23 mouse cellular contexts compared by ENCODE assay signal in genomic region chr5:92245483-92245882, GRCm38 (mm10). TPM values are rescaled to one million over a fixed set of nuclear protein-coding genes. Genes with fewer than 3 reads are reported as not detected.
DNase-seq lines count a peak whose midpoint lies in the region; ATAC-seq and TF ChIP-seq lines count a peak whose summit lies in the region.
"Had no signal": no experiment of that assay in that cellular context is flagged by ENCODE, and none has a peak within 500 bp of the region (broad histone marks: within the 10 kb centered on the region; RNA-seq: fewer than 3 reads in every experiment).

No protein-coding gene starts in this region.

- H3K27me3 ChIP-seq in MEL (ENCODE audit: control insufficient read depth in 1 of 2, insufficient read depth in 2 of 2, low read length in 2 of 2), result no peaks in the 10 kb centered on the region
- H3K27me3 ChIP-seq: embryonic facial prominence, embryonic 15.5 days; forebrain, embryonic 12.5 days; kidney, embryonic 15.5 days; lung, embryonic 15.5 days had no signal

- H3K9me3 ChIP-seq in MEL (replicated peaks; ENCODE audit: insufficient read depth, low read length), result no peaks in the 10 kb centered on the region
- H3K9me3 ChIP-seq: forebrain, embryonic 12.5 days; lung, embryonic 15.5 days had no signal

- H3K79me2 ChIP-seq in MEL (ENCODE audit: control insufficient read depth, insufficient read depth, low read length, poor library complexity), result no peaks in the 10 kb centered on the region

- no peak for TF ChIP-seq POLR2A in MEL (IDR thresholded peaks at IDR 0.05; ENCODE audit: control insufficient read depth in 1 of 2, insufficient read depth in 1 of 2, low read depth in 1 of 2, low read length in 2 of 2, poor library complexity in 1 of 2)

- peak overlapping the region; percentile 69 for H3K27ac ChIP-seq in MEL (ENCODE audit: control insufficient read depth, low read depth, low read length)
- H3K27ac ChIP-seq: embryonic facial prominence, embryonic 15.5 days; forebrain, embryonic 12.5 days; heart, adult 2 months; hindbrain, postnatal 0 days; kidney, embryonic 15.5 days; layer of hippocampus, adult 2 months; lung, embryonic 15.5 days had no signal

- TF ChIP-seq CTCF in MEL (IDR thresholded peaks at IDR 0.05 in 2 of 3, conservative IDR thresholded peaks at IDR 0.05 in 1 of 3; ENCODE audit: control insufficient read depth in 1 of 3, insufficient read depth in 1 of 3, low read depth in 2 of 3, low read length in 3 of 3, poor library complexity in 1 of 3, severe bottlenecking in 1 of 3), result no peak

- no peak for TF ChIP-seq RAD21 in MEL (IDR thresholded peaks at IDR 0.05; ENCODE audit: low read depth, low read length)

- peak overlapping the region; percentile 8 to 29; a peak in 3 of 4 replicates for H3K4me3 ChIP-seq in MEL (ENCODE audit: control insufficient read depth in 1 of 2, insufficient read depth in 1 of 2, low read depth in 2 of 2, low read length in 2 of 2)
- H3K4me3 ChIP-seq: embryonic facial prominence, embryonic 15.5 days; forebrain, embryonic 12.5 days; heart, adult 2 months; kidney, embryonic 15.5 days; layer of hippocampus, adult 2 months; lung, embryonic 15.5 days had no signal

- peak; percentile 84 to 90 for TF ChIP-seq EP300 in MEL (IDR thresholded peaks at IDR 0.05; ENCODE audit: low read depth in 1 of 2, low read length in 2 of 2)

- H3K36me3 ChIP-seq in MEL (ENCODE audit: control insufficient read depth in 1 of 2, insufficient read depth in 2 of 2, low read length in 2 of 2), result peaks cover 0 to 14% of the 10 kb centered on the region in 2 experiments; a peak in 2 of 4 replicates
- H3K36me3 ChIP-seq: embryonic facial prominence, embryonic 15.5 days; forebrain, embryonic 12.5 days; kidney, embryonic 15.5 days; lung, embryonic 15.5 days had no signal

- no peak overlapping the region for H3K9ac ChIP-seq in MEL (ENCODE audit: control insufficient read depth, low read depth, low read length, poor library complexity, severe bottlenecking)
- H3K9ac ChIP-seq: embryonic facial prominence, embryonic 15.5 days; forebrain, embryonic 12.5 days; kidney, embryonic 15.5 days; lung, embryonic 15.5 days had no signal

- ATAC-seq in megakaryocyte, adult 5-6 weeks (ENCODE audit: poor library complexity, severe bottlenecking), result peak; percentile 95
- ATAC-seq: hindbrain, postnatal 0 days had no signal

- peak; percentile 81 for DNase-seq in CD4-positive helper T cell, adult 2 months (ENCODE audit: low read depth, low spot score)
- peak; percentile 91 for DNase-seq in MEL (ENCODE audit: low read depth, low spot score)
- peak; percentile 32 to 64 for DNase-seq in thymus, adult 18-20 months
- DNase-seq in cerebellum, adult 11-12 months, result no peak
- DNase-seq in right cerebral cortex, adult 18-20 months, result no peak
- DNase-seq in embryo, embryonic 10 days (ENCODE audit: low spot score), result no peak
- no peak for DNase-seq in cerebellum, adult 9-11 months
- DNase-seq: adrenal gland, postnatal 10 days; heart, adult 2 months; liver; midbrain, embryonic 14.5 days; right cerebral cortex, postnatal 4 days had no signal

- H3K4me1 ChIP-seq in MEL (ENCODE audit: control insufficient read depth in 1 of 2, insufficient read depth in 2 of 2, low read length in 2 of 2), result peaks cover 13 to 17% of the 10 kb centered on the region in 2 experiments
- H3K4me1 ChIP-seq: embryonic facial prominence, embryonic 15.5 days; forebrain, embryonic 12.5 days; kidney, embryonic 15.5 days; lung, embryonic 15.5 days had no signal

TF ChIP-seq in MEL, 35 proteins besides CTCF, POLR2A, EP300 and RAD21:
- TF ChIP-seq KAT2A (conservative IDR thresholded peaks at IDR 0.05; ENCODE audit: low read depth, low read length) (no peak), E2F4 (IDR thresholded peaks at IDR 0.05; ENCODE audit: borderline replicate concordance, low read depth, low read length) (no peak), TAL1 (IDR thresholded peaks at IDR 0.05; ENCODE audit: low read length) (no peak), MYC (IDR thresholded peaks at IDR 0.05; ENCODE audit: low read depth, low read length) (peak; percentile 81; the same call in 1 of the 2 replicates), SMC3 (IDR thresholded peaks at IDR 0.05; ENCODE audit: low read depth, low read length) (no peak), POLR2AphosphoS2 (IDR thresholded peaks at IDR 0.05; ENCODE audit: low read length) (no peak), MYB (IDR thresholded peaks at IDR 0.05; ENCODE audit: low read depth, low read length) (no peak), GATA1 (IDR thresholded peaks at IDR 0.05; ENCODE audit: low read depth, low read length) (peak; percentile 57; the same call in 1 of the 2 replicates), ETS1 (IDR thresholded peaks at IDR 0.05; ENCODE audit: low read depth, low read length) (peak; percentile 86), GABPA (IDR thresholded peaks at IDR 0.05; ENCODE audit: low read depth, low read length) (no peak), CHD2 (IDR thresholded peaks at IDR 0.05; ENCODE audit: low read length) (no peak), ZC3H11A (IDR thresholded peaks at IDR 0.05; ENCODE audit: low read depth, low read length) (no peak), JUND (IDR thresholded peaks at IDR 0.05; ENCODE audit: low read depth, low read length) (no peak), MXI1 (IDR thresholded peaks at IDR 0.05; ENCODE audit: low read depth, low read length) (peak; percentile 87), MEF2A (IDR thresholded peaks at IDR 0.05; ENCODE audit: extremely low read depth, insufficient replicate concordance, low read depth, low read length, poor library complexity, severe bottlenecking) (no peak), SIN3A (IDR thresholded peaks at IDR 0.05; ENCODE audit: low read length) (peak; percentile 80), USF1 (IDR thresholded peaks at IDR 0.05; ENCODE audit: low read depth, low read length) (no peak), ZKSCAN1 (IDR thresholded peaks at IDR 0.05; ENCODE audit: low read depth, low read length) (no peak), NRF1 (IDR thresholded peaks at IDR 0.05; ENCODE audit: insufficient read depth, low read depth, low read length, poor library complexity, severe bottlenecking) (no peak), RCOR1 (IDR thresholded peaks at IDR 0.05; ENCODE audit: low read depth, low read length) (peak; percentile 87), ELF1 (IDR thresholded peaks at IDR 0.05; ENCODE audit: low read depth, low read length) (no peak), ZMIZ1 (IDR thresholded peaks at IDR 0.05; ENCODE audit: low read depth, low read length) (no peak), UBTF (IDR thresholded peaks at IDR 0.05; ENCODE audit: borderline replicate concordance, insufficient read depth, low read depth, low read length) (no peak), MAFK (IDR thresholded peaks at IDR 0.05; ENCODE audit: borderline replicate concordance, low read depth, low read length) (no peak; the same call in 1 of the 2 replicates), HCFC1 (IDR thresholded peaks at IDR 0.05; ENCODE audit: low read depth, low read length) (no peak), POLR2AphosphoS5 (IDR thresholded peaks at IDR 0.05; ENCODE audit: borderline replicate concordance, low read depth, low read length) (no peak), NELFE (IDR thresholded peaks at IDR 0.05; ENCODE audit: low read depth, low read length) (no peak), MAX (IDR thresholded peaks at IDR 0.05; ENCODE audit: low read length) (peak; percentile 71; the same call in 1 of the 2 replicates), ZNF384 (IDR thresholded peaks at IDR 0.05; ENCODE audit: low read depth, low read length) (no peak), CHD1 (IDR thresholded peaks at IDR 0.05; ENCODE audit: low read depth, low read length) (no peak), TCF12 (IDR thresholded peaks at IDR 0.05; ENCODE audit: low read depth, low read length) (peak; percentile 72), TBP (IDR thresholded peaks at IDR 0.05; ENCODE audit: low read depth, low read length) (no peak), MAZ (IDR thresholded peaks at IDR 0.05; ENCODE audit: low read depth, low read length) (no peak), BHLHE40 (IDR thresholded peaks at IDR 0.05; ENCODE audit: borderline replicate concordance, low read depth, low read length) (peak; percentile 70; the same call in 1 of the 2 replicates), USF2 (IDR thresholded peaks at IDR 0.05; ENCODE audit: borderline replicate concordance in 1 of 2, insufficient read depth in 1 of 2, low read depth in 1 of 2, low read length in 2 of 2) (no peak)

RNA-seq across cellular contexts. Expression of gene Ppef2, which starts 10.6 kb away (rescaled TPM):
- 0.04 TPM in 1 of 2 replicates, not detected in the other for total RNA-seq in MEL (2012; rRNA removed)
- polyA plus RNA-seq in MEL (2012; ENCODE audit: insufficient read depth in 1 of 2, insufficient read length in 2 of 2, low read depth in 1 of 2, low replicate concordance in 2 of 2, missing spikeins in 1 of 2), result under 1 TPM in 1 of 2 experiments, not detected in 1; 0.08 TPM
- 4.7 and 5.5 TPM in 2 replicates for total RNA-seq in megakaryocyte, adult 5-6 weeks (2015)
- 2.7 TPM in 2 replicates for total RNA-seq in megakaryocyte, adult 5-6 weeks (2017)
- total RNA-seq: heart, adult 2 months had no signal
- polyA plus RNA-seq: heart, postnatal 0 days had no signal

RNA-seq across cellular contexts. Expression of gene U90926, which starts 30.3 kb away (rescaled TPM):
- total RNA-seq in MEL (2012; rRNA removed), result not detected in 2 replicates
- polyA plus RNA-seq in MEL (2012; ENCODE audit: insufficient read depth in 1 of 2, insufficient read length in 2 of 2, low read depth in 1 of 2, low replicate concordance in 2 of 2, missing spikeins in 1 of 2), result not detected
- not detected in 2 replicates for total RNA-seq in megakaryocyte, adult 5-6 weeks (2015)
- total RNA-seq in megakaryocyte, adult 5-6 weeks (2017), result not detected in 2 replicates
- total RNA-seq: heart, adult 2 months; hindbrain, postnatal 0 days; layer of hippocampus, adult 2 months; left cerebral cortex, adult 8-10 months had no signal
- polyA plus RNA-seq: cortical plate, adult 2 months; embryonic facial prominence, embryonic 15.5 days; forebrain, embryonic 12.5 days; heart, adult 2 months; heart, postnatal 0 days; hindbrain, postnatal 0 days; kidney, embryonic 15.5 days; lung, embryonic 15.5 days; midbrain, embryonic 14.5 days; stomach, embryonic 16.5 days had no signal

RNA-seq across cellular contexts. Expression of gene Naaa, which starts 32.5 kb away (rescaled TPM):
- total RNA-seq in MEL (2012; rRNA removed), result 2.2 TPM in 2 replicates
- polyA plus RNA-seq in MEL (2012; ENCODE audit: insufficient read depth in 1 of 2, insufficient read length in 2 of 2, low read depth in 1 of 2, low replicate concordance in 2 of 2, missing spikeins in 1 of 2), result 1 to 10 TPM in 1 of 2 experiments, not detected in 1; 6.7 TPM
- total RNA-seq in megakaryocyte, adult 5-6 weeks (2015), result 310 and 351 TPM in 2 replicates
- total RNA-seq in megakaryocyte, adult 5-6 weeks (2017), result 171 and 196 TPM in 2 replicates

Comparison
In these comparisons a context has a peak if more than half of its experiments do, and no peak if none do; other contexts are left out.
1. DNase-seq: peak in CD4-positive helper T cell, adult 2 months (single experiment), MEL (single experiment) and thymus, adult 18-20 months (2 of 2); none in cerebellum, adult 11-12 months (single experiment), right cerebral cortex, adult 18-20 months (single experiment), embryo, embryonic 10 days (single experiment) and cerebellum, adult 9-11 months (single experiment).
2. RNA of gene Naaa, which starts 32.5 kb away (total RNA-seq): 171 to 351 TPM in megakaryocyte, adult 5-6 weeks; 2.2 TPM in MEL; every median in the first group is over 10 times any median in the second.